In genomic region chr10:88260309-88260708, GRCm38 (mm10) we compare ENCODE assay signal across 13 mouse cellular contexts. TPM values are rescaled to one million over a fixed set of nuclear protein-coding genes. Genes with fewer than 3 reads are reported as not detected.
A peak's percentile ranks its signal among the peaks of the same experiment; 100 is the strongest.
DNase-seq lines count a peak whose midpoint lies in the region; ATAC-seq and TF ChIP-seq lines count a peak whose summit lies in the region.
"Had no signal": no experiment of that assay in that cellular context is flagged by ENCODE, and none has a peak within 500 bp of the region (broad histone marks: within the 10 kb centered on the region; RNA-seq: fewer than 3 reads in every experiment).

No protein-coding gene starts in this region.

- no peaks in the 10 kb centered on the region for H3K9me3 ChIP-seq in intestine, embryonic 15.5 days
- no peaks in the 10 kb centered on the region for H3K9me3 ChIP-seq in intestine, embryonic 16.5 days (ENCODE audit: control insufficient read depth, low read length)
- no peaks in the 10 kb centered on the region for H3K9me3 ChIP-seq in lung, embryonic 16.5 days (ENCODE audit: control insufficient read depth, low read length)
- no peaks in the 10 kb centered on the region for H3K9me3 ChIP-seq in hindbrain, embryonic 16.5 days (ENCODE audit: control insufficient read depth, low read length)
- H3K9me3 ChIP-seq: G1E; limb, embryonic 13.5 days had no signal

- no peak overlapping the region for H3K9ac ChIP-seq in intestine, embryonic 15.5 days
- H3K9ac ChIP-seq in intestine, embryonic 16.5 days (ENCODE audit: low read depth, low read length): no peak overlapping the region
- no peak overlapping the region for H3K9ac ChIP-seq in lung, embryonic 16.5 days (ENCODE audit: low read length)
- no peak overlapping the region for H3K9ac ChIP-seq in hindbrain, embryonic 16.5 days (ENCODE audit: low read depth, low read length)
- H3K9ac ChIP-seq: limb, embryonic 13.5 days; liver, postnatal 0 days had no signal

- H3K4me3 ChIP-seq in intestine, embryonic 15.5 days (replicated peaks): no peak overlapping the region
- H3K4me3 ChIP-seq in intestine, embryonic 16.5 days (ENCODE audit: low read length): no peak overlapping the region
- no peak overlapping the region for H3K4me3 ChIP-seq in lung, embryonic 16.5 days (ENCODE audit: low read length)
- no peak overlapping the region for H3K4me3 ChIP-seq in cerebellum, adult 2 months (replicated peaks; ENCODE audit: insufficient read depth, low read depth, low read length)
- H3K4me3 ChIP-seq in hindbrain, embryonic 16.5 days (ENCODE audit: low read length): no peak overlapping the region
- H3K4me3 ChIP-seq: limb, embryonic 13.5 days had no signal

- 0 out of 2 replicates have a peak, but pooled peaks have one; percentile 34 for ATAC-seq in intestine, embryonic 15.5 days
- no peak for ATAC-seq in intestine, embryonic 16.5 days
- no peak for ATAC-seq in lung, embryonic 16.5 days (ENCODE audit: low read depth)
- ATAC-seq in hindbrain, embryonic 16.5 days: no peak
- ATAC-seq: liver, postnatal 0 days had no signal

- no peaks in the 10 kb centered on the region for H3K36me3 ChIP-seq in intestine, embryonic 15.5 days
- no peaks in the 10 kb centered on the region for H3K36me3 ChIP-seq in intestine, embryonic 16.5 days (ENCODE audit: control insufficient read depth, insufficient read depth, low read length)
- no peaks in the 10 kb centered on the region for H3K36me3 ChIP-seq in lung, embryonic 16.5 days (ENCODE audit: control insufficient read depth, insufficient read depth, low read length)
- no peaks in the 10 kb centered on the region for H3K36me3 ChIP-seq in hindbrain, embryonic 16.5 days (ENCODE audit: control insufficient read depth, insufficient read depth, low read length)
- H3K36me3 ChIP-seq: G1E; limb, embryonic 13.5 days had no signal

- 0 out of 2 replicates have a peak overlapping the region, but pooled peaks have one; percentile 11 for H3K4me2 ChIP-seq in intestine, embryonic 15.5 days (replicated peaks)
- no peak overlapping the region for H3K4me2 ChIP-seq in intestine, embryonic 16.5 days (ENCODE audit: low read depth, low read length)
- H3K4me2 ChIP-seq in lung, embryonic 16.5 days (ENCODE audit: low read depth, low read length): peak overlapping the region; percentile 36
- H3K4me2 ChIP-seq in hindbrain, embryonic 16.5 days (ENCODE audit: low read length): no peak overlapping the region
- H3K4me2 ChIP-seq: limb, embryonic 13.5 days had no signal

- TF ChIP-seq CTCF in cerebellum, adult 2 months (IDR thresholded peaks at IDR 0.05; ENCODE audit: borderline replicate concordance, insufficient read depth, low read depth, low read length): no peak

- H3K4me1 ChIP-seq in intestine, embryonic 15.5 days (replicated peaks): 0 out of 2 replicates have a peak, but pooled peaks cover 2% of the 10 kb centered on the region
- peaks cover 3% of the 10 kb centered on the region; the same call in 1 of the 2 replicates for H3K4me1 ChIP-seq in intestine, embryonic 16.5 days (ENCODE audit: control insufficient read depth, insufficient read depth, low read length)
- H3K4me1 ChIP-seq in lung, embryonic 16.5 days (replicated peaks; ENCODE audit: control insufficient read depth, insufficient read depth, low read length): 0 out of 2 replicates have a peak, but pooled peaks cover 3% of the 10 kb centered on the region
- H3K4me1 ChIP-seq in cerebellum, adult 2 months (ENCODE audit: control insufficient read depth, insufficient read depth, low read length): no peaks in the 10 kb centered on the region
- no peaks in the 10 kb centered on the region for H3K4me1 ChIP-seq in hindbrain, embryonic 16.5 days (ENCODE audit: control insufficient read depth, insufficient read depth, low read depth, low read length)

- 43% methylated on average over 12 of the region's 12 CpGs for WGBS in intestine, embryonic 15.5 days
- WGBS in intestine, embryonic 16.5 days: 61% methylated on average over 12 of the region's 12 CpGs
- 46% methylated on average over 12 of the region's 12 CpGs for WGBS in lung, embryonic 16.5 days
- 85% methylated on average over 12 of the region's 12 CpGs for WGBS in cerebellum, adult 2 months
- 88% methylated on average over 12 of the region's 12 CpGs for whole genome bisulfite sequencing in hindbrain, embryonic 16.5 days

- TF ChIP-seq POLR2A in cerebellum, adult 2 months (IDR thresholded peaks at IDR 0.05; ENCODE audit: borderline replicate concordance, insufficient read depth, low read length): no peak

- no peaks in the 10 kb centered on the region for H3K27me3 ChIP-seq in intestine, embryonic 15.5 days (replicated peaks)
- H3K27me3 ChIP-seq in intestine, embryonic 16.5 days (replicated peaks; ENCODE audit: control insufficient read depth, insufficient read depth, low read length): no peaks in the 10 kb centered on the region
- H3K27me3 ChIP-seq in lung, embryonic 16.5 days (ENCODE audit: control insufficient read depth, insufficient read depth, low read depth, low read length): no peaks in the 10 kb centered on the region
- no peaks in the 10 kb centered on the region for H3K27me3 ChIP-seq in cerebellum, adult 2 months (ENCODE audit: control insufficient read depth, insufficient read depth, low read length)
- H3K27me3 ChIP-seq in hindbrain, embryonic 16.5 days (replicated peaks; ENCODE audit: control insufficient read depth, insufficient read depth, low read length): no peaks in the 10 kb centered on the region
- H3K27me3 ChIP-seq: limb, embryonic 13.5 days had no signal

- DNase-seq in urinary bladder, postnatal 25 days (ENCODE audit: low spot score): peak; percentile 9
- no peak for DNase-seq in urinary bladder, adult 2 months (ENCODE audit: low spot score)
- DNase-seq in cerebellum, adult 2 months: no peak
- DNase-seq in layer of hippocampus, adult 8-10 months (ENCODE audit: low spot score in 2 of 2): no peak
- DNase-seq: adrenal gland, postnatal 25 days; liver, postnatal 0 days; midbrain, embryonic 14.5 days had no signal

- H3K27ac ChIP-seq in intestine, embryonic 15.5 days: no peak overlapping the region
- H3K27ac ChIP-seq in intestine, embryonic 16.5 days (ENCODE audit: low read length): no peak overlapping the region
- H3K27ac ChIP-seq in lung, embryonic 16.5 days (ENCODE audit: low read length): no peak overlapping the region
- H3K27ac ChIP-seq in cerebellum, adult 2 months (ENCODE audit: insufficient read depth, low read length): no peak overlapping the region
- H3K27ac ChIP-seq in hindbrain, embryonic 16.5 days (ENCODE audit: low read depth, low read length): no peak overlapping the region
- H3K27ac ChIP-seq: limb, embryonic 13.5 days had no signal

RNA-seq across cellular contexts. Expression of gene Washc3, which starts 59.4 kb away (rescaled TPM):
- 63.2 and 68.6 TPM in 2 replicates for polyA plus RNA-seq in intestine, embryonic 15.5 days (2015; fragmentation: Nextera tagmentation; extraction: Ambion mirVana)
- polyA plus RNA-seq in intestine, embryonic 16.5 days (2015; fragmentation: Nextera tagmentation; extraction: Ambion mirVana): 65.8 and 69.2 TPM in 2 replicates
- 47.0 and 50.1 TPM in 2 replicates for polyA plus RNA-seq in urinary bladder, adult 2 months (2012; rRNA removed)
- polyA plus RNA-seq in lung, embryonic 16.5 days (2015; fragmentation: Nextera tagmentation; extraction: Ambion mirVana): 60.4 and 71.0 TPM in 2 replicates
- polyA plus RNA-seq in cerebellum, adult 2 months (2012; rRNA removed): 22.0 and 23.7 TPM in 2 replicates
- polyA plus RNA-seq in hindbrain, embryonic 16.5 days (2015; fragmentation: Nextera tagmentation; extraction: Ambion mirVana): 38.7 and 43.7 TPM in 2 replicates
- 10 to 100 TPM; 25.5 to 28.8 (median 27.3) TPM for total RNA-seq in layer of hippocampus, adult 8-10 months (2022)

Comparison
In these comparisons a context has a peak if more than half of its experiments do, and no peak if none do; other contexts are left out.
1. H3K4me2 ChIP-seq: peak in intestine, embryonic 15.5 days (single experiment) and lung, embryonic 16.5 days (single experiment); none in intestine, embryonic 16.5 days (single experiment) and hindbrain, embryonic 16.5 days (single experiment).